Mouse (Mus musculus) adipocyte (in vitro differentiated cells): ENCODE measurements around the gene Mknk2.

Experiments
- DNase-seq: peaks from one replicate; pipeline ENCODE4 v3.0.0-alpha.2; 2016; ENCODE audit warnings: low spot score

Mknk2 gene

GRCm38 (mm10) chr10:80677942-80678436 is at the start of gene Mknk2:
Gene Mknk2, minus strand, starts transcription at chr10:80678112.
- DNase-seq, result peak; percentile 99

DNA sequence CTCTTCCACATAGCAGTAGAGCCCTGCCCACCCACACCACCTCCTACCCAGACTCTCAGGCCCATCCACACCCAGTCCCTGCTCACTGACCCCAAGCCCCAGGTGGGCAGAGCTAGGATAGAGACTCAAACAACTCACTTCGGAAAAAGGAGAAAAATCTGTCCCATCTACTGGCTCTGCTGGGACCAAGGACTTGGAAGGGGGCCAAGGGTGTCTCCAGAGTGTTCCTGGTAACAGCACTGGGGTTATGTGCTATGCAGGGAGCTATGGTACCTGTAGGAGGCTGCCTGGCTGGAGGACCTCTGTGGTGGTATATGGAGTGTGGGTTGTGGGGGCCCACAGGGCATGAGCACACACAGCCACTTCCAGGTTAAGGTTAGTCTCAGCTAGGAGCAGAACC is 39.4 kb upstream of the Mknk2 start:
- no peak for DNase-seq

DNA sequence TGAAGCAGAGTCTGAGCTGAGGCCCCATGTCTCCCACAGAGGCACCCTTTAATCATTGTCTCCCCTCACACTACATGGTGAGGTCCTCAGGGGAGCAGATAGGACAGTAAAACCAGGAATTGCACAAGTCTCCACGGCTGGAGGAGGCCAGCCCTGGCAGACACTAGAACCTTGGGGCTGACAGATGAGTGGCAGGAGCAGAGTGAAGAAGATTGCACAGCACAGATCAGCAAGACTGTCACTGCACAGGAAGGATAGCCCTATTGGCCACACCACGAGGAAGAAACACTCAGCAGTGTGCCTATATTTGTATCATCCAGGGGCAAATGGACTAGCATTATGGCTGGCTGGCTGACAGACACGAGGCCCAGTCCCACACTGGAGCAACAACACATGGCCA is 32.9 kb upstream of the Mknk2 start:
- no peak for DNase-seq

DNA sequence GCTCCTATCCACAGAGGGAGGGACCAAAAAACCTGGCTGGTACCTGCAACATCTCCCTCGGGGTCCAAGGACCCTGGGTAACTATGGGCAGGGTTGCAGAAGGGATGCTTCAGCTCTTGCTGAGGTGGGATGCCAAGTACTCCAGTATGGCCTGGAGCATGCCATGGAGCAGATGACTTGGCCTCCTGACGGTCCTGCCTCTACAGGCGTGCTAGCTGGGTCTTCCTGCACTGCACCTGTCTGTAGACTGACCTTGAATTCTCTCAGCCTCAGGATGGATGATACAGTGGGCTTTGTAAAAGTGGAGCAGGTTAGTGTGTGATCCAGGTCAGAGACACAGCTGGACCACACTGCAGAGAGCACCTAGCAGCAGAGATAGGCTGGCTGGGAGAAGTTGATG is 27.6 kb upstream of the Mknk2 start:
- DNase-seq, result no peak

GRCm38 (mm10) chr10:80705033-80705432 is 27.1 kb upstream of the Mknk2 start:
- DNase-seq, result no peak

DNA sequence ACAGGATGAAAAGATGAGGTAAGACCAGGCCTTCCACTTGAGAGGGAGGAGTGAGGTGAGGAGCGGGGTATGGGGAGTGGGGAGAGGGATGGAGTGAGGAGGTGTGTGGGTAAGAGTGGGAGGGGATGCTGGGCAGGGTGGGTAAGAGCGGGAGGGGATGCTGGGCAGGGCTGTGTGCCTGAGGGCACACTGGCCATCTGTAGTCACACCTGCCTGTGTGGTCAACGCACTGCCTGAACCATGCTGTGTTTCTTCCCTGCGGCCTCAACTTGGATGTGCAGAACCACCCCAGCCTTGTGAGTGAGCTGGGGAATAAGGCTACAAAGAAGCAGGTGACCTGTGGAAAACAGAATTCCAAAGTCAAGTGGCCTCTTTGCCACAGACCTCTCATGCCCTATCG is 26.5 kb upstream of the Mknk2 start:
- no peak for DNase-seq

GRCm38 (mm10) chr10:80703643-80704042 is 25.7 kb upstream of the Mknk2 start:
- DNase-seq, result no peak

GRCm38 (mm10) chr10:80702536-80703390 is 24.9 kb upstream of the Mknk2 start:
- peak; percentile 96 for DNase-seq

DNA sequence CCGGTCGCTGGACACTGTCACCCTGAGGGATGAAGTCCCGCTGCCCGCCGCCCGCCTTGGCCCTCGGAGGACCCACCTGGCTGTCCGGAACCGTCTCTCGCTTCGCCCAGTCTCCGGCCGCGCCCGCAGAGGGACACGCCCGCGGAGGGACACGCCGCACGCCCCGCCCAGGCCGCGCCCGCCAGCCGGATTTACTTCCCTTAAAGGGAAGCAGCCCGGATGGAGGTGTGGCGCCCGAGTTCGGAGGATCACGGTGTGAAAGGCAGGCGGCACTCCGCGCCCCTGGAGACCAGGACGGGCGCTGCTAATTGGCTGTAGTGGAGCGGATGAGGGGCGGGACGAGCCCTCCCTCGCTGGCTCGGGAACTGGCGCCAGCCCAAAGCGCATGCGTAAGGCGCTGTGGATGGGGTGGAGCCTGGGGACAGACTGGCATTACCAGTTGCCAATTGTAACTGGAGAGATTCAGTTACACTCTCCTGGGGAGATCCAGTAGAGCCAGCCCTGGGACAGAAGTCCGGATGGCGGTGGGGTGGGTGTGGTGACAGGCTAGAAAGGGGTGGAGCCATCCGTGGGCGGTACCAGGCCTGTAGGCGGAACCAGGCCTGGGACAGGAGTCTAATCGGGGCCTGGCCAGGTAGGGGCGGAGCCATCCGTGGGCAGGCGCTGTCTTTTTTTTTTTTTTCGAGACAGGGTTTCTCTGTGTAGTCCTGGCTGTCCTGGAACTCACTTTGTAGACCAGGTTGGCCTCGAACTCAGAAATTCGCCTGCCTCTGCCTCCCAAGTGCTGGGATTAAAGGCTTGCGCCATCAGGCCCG is 24.0 kb upstream of the Mknk2 start, which contains the start of the genes Mob3a and Izumo4:
Gene Mob3a (minus strand): TSS at position 257 of the 815 bp plus-strand sequence.
Gene Izumo4 (plus strand): TSS at position 464 of the 815 bp plus-strand sequence.
- peak; percentile 99 for DNase-seq

GRCm38 (mm10) chr10:80700732-80701131 is 22.8 kb upstream of the Mknk2 start:
- DNase-seq, result no peak

DNA sequence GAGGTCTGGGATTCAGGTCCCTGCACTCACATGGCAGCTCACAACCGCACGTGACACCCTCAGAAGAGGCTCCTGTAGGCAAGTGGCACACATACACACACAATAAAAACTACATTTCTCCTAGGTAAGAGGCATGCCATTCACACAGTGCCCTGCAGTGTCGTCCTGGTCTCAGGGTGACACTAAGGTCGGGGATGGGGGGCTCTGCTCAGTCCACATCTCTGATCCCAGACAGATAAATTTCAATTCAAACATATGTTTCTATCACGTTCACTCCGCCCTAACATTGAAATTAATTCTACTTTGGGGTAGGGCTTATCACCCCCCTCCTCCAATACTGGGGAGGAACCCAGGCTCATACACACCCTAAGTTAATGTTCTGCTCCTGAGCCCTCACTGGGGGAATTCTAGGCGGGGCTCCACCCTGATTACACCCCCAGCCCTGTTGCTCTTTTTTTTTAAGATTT is 22.2 kb upstream of the Mknk2 start:
- no peak for DNase-seq

GRCm38 (mm10) chr10:80698605-80699004 is 20.7 kb upstream of the Mknk2 start:
- no peak for DNase-seq

GRCm38 (mm10) chr10:80697812-80698211 is 19.9 kb upstream of the Mknk2 start:
- no peak for DNase-seq

GRCm38 (mm10) chr10:80697393-80697787 is 19.5 kb upstream of the Mknk2 start:
- no peak for DNase-seq

DNA sequence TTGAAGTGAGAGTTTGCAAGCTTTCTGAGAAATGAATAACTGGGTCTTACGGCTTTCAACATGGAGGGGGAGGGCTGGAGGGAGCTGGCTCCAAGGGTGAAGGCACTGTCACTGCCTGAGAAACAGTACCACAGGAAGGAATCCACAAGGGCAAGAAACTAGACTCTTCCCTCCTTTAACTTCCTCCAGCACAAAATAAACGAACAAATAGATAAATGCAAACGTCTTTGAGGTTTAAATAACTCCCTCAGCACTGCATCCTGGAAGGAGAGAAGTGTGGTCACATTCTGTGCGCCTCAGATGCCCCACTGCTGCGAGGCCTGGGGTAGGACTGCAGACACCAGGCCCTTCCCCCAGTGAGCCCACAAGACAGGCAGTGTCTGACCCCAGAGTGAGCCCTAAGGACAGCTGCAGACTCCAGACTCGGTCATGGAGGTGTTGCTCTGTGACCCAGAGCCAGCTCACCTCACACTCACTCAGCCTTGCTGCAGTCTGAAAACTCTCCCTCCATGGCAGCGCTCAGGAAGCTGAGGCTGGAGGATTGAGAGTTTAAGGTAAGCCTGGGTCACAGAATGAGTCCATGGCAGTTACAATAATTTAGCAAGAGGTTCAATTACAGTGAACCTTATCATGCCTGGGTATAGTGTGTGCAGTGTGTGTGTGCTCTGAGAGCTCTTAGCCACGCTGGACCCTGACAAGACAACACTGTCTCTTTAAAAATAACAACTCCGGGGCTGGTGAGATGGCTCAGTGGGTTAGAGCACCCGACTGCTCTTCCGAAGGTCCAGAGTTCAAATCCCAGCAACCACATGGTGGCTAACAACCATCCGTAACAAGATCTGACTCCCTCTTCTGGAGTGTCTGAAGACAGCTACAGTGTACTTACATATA is 18.8 kb upstream of the Mknk2 start:
- no peak for DNase-seq

- DNase-seq, result no peak
Observed at GRCm38 (mm10) chr10:80695801-80696501, 18.0 kb upstream of the Mknk2 start.

DNA sequence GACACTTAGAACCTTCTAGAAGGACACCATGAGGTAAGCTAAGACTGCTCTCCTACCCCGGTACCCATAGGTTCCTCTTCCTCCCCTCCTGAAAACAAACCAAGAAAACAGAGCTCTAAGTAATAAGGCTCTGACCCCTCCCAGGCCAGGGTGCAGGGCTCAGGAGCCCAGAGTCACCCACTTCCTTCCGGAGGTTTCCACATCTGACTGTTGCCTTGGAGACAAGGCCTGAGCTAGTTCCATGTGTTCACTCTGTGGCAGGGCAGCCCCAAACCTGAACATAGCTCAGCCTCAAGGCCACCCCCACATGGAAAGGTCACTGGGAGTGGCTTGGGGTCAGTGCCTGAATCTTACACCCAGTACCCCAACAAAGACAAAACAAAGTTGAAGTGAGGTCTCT is 17.3 kb upstream of the Mknk2 start:
- no peak for DNase-seq

GRCm38 (mm10) chr10:80694159-80694938 is 16.4 kb upstream of the Mknk2 start:
- DNase-seq, result no peak

DNA sequence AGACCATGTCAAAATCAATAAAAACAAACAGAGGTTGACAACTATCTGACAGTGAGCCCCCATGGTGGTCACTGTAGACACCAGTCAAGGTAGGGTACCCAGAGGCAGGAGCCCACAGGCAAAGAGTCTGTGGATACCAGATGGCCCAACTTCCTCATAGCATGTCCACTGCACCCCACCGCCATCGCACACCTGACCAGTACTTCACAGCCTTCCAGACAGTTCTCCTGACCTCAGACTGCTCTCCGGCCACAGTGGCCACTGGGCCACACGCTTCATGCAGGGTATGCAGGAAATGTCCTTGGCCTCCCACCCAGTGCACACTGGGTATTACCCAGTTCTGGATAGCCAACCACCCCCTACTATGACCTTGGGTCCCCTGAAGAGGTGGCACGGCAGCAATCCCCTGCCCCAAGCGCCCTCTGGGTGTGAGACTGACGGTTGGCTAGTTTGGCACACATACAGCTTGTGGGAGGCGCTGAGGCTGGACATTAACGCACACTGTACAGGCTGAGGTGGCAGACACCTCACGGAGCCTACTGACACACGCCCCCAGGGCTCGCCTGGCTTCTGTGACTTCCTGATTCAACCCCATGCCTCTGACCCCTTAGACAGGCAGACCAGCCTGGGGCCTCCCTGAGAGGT is 15.6 kb upstream of the Mknk2 start:
- no peak for DNase-seq
